Mouse (Mus musculus): ENCODE measurements around the gene Pde9a.

GRCm38 (mm10) chr17:31344172-31344801 lies 41.7 kb upstream of the Pde9a start:
- peak; percentile 81 for TF ChIP-seq CTCF (IDR thresholded peaks at IDR 0.05; ENCODE audit: low read depth)
- no peak for TF ChIP-seq EP300 (IDR thresholded peaks at IDR 0.05; ENCODE audit: low read depth)

Data from heart, postnatal 0 days (tissue).